Mouse (Mus musculus) ES-E14 (cell line): ENCODE data around the gene Fgf14. TPM values are rescaled to one million over a fixed set of nuclear protein-coding genes. Genes with fewer than 3 reads are reported as not detected.

Source experiments
- DNase-seq: peaks from one replicate; pipeline ENCODE4 v3.0.0-alpha.2; 2013; ENCODE audit warnings: low read depth, low spot score
- H3K27ac ChIP-seq: 2 replicates; pipeline ENCODE4 v1.5.1; 2012; ENCODE audit warnings: low read depth, mild to moderate bottlenecking, low read length, moderate library complexity, mixed read lengths; ENCODE audit not compliant: poor library complexity, insufficient read depth, severe bottlenecking
- H3K36me3 ChIP-seq: 2 replicates; pipeline ENCODE4 v1.6.1; 2012; ENCODE audit warnings: mild to moderate bottlenecking, low read length, moderate library complexity, mixed read lengths; ENCODE audit not compliant: control insufficient read depth, poor library complexity, insufficient read depth, severe bottlenecking
- H3K4me1 ChIP-seq, 2 experiments: fragments of 150-350 bp in 1 of 2; sonication (generic) in 1 of 2; 2 replicates each; pipeline ENCODE4 v1.6.1; 2012; ENCODE audit warnings: low read length in 2 of 2, mild to moderate bottlenecking in 1 of 2, mixed read lengths in 1 of 2; ENCODE audit not compliant: control insufficient read depth in 2 of 2, insufficient read depth in 2 of 2, poor library complexity in 1 of 2
- H3K4me3 ChIP-seq, 2 experiments: fragments of 150-350 bp in 1 of 2; sonication (generic) in 1 of 2; 2 replicates each; pipeline ENCODE4 v1.5.1; 2012; ENCODE audit warnings: low read length in 2 of 2, low read depth in 1 of 2, mild to moderate bottlenecking in 1 of 2, mixed read lengths in 1 of 2; ENCODE audit not compliant: insufficient read depth in 1 of 2, poor library complexity in 1 of 2, severe bottlenecking in 1 of 2
- H3K9ac ChIP-seq: 2 replicates; pipeline ENCODE4 v1.6.1; 2012; ENCODE audit warnings: low read depth, mild to moderate bottlenecking, low read length, mixed read lengths; ENCODE audit not compliant: poor library complexity, insufficient read depth, severe bottlenecking
- H3K9me3 ChIP-seq: fragments of 150-350 bp; sonication (generic); 2 replicates; pipeline ENCODE4 v1.6.1; 2012; ENCODE audit warnings: low read depth, mild to moderate bottlenecking, low read length; ENCODE audit not compliant: control insufficient read depth, insufficient read depth
- CHD2 ChIP-seq: IDR thresholded peaks from 2 replicates; pipeline ENCODE4 v1.6.1; 2014; ENCODE audit warnings: mild to moderate bottlenecking, low read depth, low read length, inconsistent platforms
- HCFC1 ChIP-seq: IDR thresholded peaks from 2 replicates; pipeline ENCODE4 v1.6.1; 2012; ENCODE audit warnings: low read length, inconsistent platforms, borderline replicate concordance; ENCODE audit not compliant: insufficient read depth
- MAFK ChIP-seq: IDR thresholded peaks from 2 replicates; pipeline ENCODE4 v1.6.1; 2014; ENCODE audit warnings: mild to moderate bottlenecking, low read depth, low read length, inconsistent platforms; ENCODE audit not compliant: insufficient read depth
- ZC3H11A ChIP-seq: IDR thresholded peaks from 2 replicates; pipeline ENCODE4 v1.6.1; 2012; ENCODE audit warnings: low read depth, mild to moderate bottlenecking, inconsistent platforms, low read length, borderline replicate concordance
- ZNF384 ChIP-seq: IDR thresholded peaks from 2 replicates; pipeline ENCODE4 v1.6.1; 2012; ENCODE audit warnings: low read depth, low read length, inconsistent platforms
- in situ Hi-C, 2 experiments: fragments of 600-800 bp; cut with MboI; formaldehyde crosslinking; loops; one replicate each; pipeline ENCODE4 v1.15.1; 2025; ENCODE audit warnings: low sequenced_read_pairs in 2 of 2, inconsistent platforms in 1 of 2; ENCODE audit not compliant: unreplicated experiment in 2 of 2
- total RNA-seq: library from RNA; depleted of rRNA; stranded (reverse); fragments of 300-350 nt; gene quantifications from 2 replicates; pipeline ENCODE4 v1.2.3, GENCODE M21; 2012; rRNA removed

Fgf14 gene
- total RNA-seq = 0.05 and 0.09 TPM in 2 replicates

DNA sequence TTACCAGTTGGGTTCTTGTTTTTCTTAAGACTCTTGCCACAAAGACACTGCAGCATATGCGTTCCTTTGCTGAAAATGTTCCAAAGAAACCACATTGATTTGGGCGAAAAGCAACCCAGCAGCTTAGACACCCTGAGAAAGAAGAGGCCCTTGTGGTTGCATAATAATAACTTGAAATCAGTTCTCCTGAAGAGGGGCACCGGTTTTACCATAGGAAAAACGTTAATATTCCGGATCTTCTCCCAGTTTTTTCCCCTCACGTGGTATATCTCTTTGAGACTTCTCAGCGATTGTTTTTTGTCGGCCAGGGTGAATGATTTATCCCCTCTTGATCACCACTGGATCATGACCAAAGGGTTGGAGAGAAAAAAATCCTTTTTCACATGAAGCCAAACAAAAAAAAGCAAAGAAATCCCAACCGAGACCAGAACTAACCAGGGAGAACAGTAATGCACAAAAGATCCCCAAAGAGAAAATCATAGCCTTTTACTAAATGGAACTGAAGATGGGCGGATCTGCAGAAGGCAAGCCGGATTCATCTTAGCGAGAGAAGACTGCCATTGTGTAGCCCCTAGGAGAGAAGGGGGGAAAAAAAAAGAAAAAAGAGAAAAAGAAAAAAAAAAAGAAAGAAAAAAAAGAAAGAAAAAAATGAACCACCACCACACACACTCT, at the start of gene Fgf14:
Fgf14 (minus strand) TSS at position 622 of the 672 bp plus-strand sequence.
- no peak for DNase-seq
- no peak within 1 kb of the TSS for H3K27ac ChIP-seq
- H3K9me3 ChIP-seq = no peaks in the 10 kb centered on the region
- H3K4me1 ChIP-seq = no peaks in the 10 kb centered on the region
- no peak within 1 kb of the TSS for H3K4me3 ChIP-seq
- no peaks in the 10 kb centered on the region for H3K36me3 ChIP-seq
- no peak within 1 kb of the TSS for H3K9ac ChIP-seq
- in situ Hi-C loops = no loop called here
- TF ChIP-seq ZNF384 (no peak), HCFC1 (no peak), MAFK (no peak), ZC3H11A (no peak), CHD2 (no peak)

DNA sequence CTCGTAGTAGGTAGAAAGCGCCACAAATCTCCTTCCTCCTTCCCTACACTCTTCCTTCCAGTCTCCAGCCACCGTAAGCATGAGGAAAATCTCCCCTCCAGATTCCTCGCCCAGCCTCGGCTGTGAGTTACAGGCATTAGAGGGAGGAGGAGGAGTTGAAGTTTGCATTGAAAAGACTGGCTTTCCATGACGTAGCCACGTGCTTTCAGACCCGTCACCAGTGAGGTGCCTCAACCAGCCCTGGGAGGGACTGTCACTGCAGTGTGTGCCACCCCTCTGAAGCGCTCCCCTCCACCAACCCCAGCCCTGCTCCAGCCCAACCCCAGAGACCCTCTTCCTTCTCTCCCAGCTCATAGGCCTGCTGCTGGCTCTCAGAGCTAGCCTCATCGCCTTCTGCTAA, 452 bp upstream of the Fgf14 start:
- Histone ChIP-seq H3K9ac (no peak overlapping the region), H3K36me3 (no peaks in the 10 kb centered on the region), H3K27ac (no peak overlapping the region), H3K4me3 (no peak overlapping the region), H3K9me3 (no peaks in the 10 kb centered on the region), H3K4me1 (no peaks in the 10 kb centered on the region)
- in situ Hi-C loops = no loop called here
- TF ChIP-seq MAFK (no peak), HCFC1 (no peak), ZC3H11A (no peak), ZNF384 (no peak), CHD2 (no peak)
- no peak for DNase-seq

DNA sequence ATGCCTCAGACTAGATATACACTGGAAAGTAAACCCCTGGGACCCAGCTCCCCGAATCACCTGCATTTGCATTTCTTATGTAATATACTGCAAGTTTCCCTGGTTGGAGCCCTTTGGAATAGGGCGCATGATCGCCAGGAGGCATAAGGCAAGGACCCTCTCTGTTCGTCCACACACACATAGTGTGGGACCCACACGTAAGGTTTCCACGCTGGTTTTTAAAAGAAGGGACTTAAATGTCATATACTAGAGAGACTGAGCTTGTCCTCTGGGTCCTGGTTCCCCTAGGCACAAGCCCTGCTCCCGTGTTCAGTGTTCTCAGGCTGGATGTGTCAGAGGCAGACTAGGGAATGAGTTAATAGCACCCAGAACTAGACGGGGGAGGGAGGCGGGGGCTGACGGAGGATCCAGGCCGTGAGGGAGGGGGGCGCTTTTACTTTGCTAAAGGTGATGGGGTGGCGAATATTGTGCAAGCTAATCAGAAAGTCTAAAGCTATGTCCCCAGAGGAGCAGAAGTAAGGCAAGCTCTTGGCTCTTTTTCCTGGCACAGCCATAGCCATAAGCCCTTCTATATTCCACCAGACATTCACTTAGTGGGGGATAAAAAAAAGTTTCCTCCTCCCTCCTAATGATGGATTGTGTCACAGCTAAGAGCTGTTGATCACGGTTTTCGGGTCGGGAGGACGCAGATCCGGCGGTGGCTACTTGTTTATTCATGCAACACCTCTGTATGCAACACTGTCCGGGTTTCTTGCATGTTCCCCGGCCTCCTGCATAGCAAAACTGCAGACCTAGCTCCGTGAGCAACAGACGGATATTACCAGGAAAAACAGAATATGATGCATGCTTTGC, 1.0 kb downstream of the Fgf14 start:
- Histone ChIP-seq H3K9ac (no peak overlapping the region), H3K9me3 (no peaks in the 10 kb centered on the region), H3K36me3 (no peaks in the 10 kb centered on the region), H3K4me1 (no peaks in the 10 kb centered on the region), H3K4me3 (no peak overlapping the region; a peak in 1 of 4 replicates), H3K27ac (no peak overlapping the region)
- TF ChIP-seq ZNF384 (no peak), ZC3H11A (no peak), CHD2 (no peak), HCFC1 (no peak), MAFK (no peak)
- no peak for DNase-seq
- in situ Hi-C loops = no loop called here

DNA sequence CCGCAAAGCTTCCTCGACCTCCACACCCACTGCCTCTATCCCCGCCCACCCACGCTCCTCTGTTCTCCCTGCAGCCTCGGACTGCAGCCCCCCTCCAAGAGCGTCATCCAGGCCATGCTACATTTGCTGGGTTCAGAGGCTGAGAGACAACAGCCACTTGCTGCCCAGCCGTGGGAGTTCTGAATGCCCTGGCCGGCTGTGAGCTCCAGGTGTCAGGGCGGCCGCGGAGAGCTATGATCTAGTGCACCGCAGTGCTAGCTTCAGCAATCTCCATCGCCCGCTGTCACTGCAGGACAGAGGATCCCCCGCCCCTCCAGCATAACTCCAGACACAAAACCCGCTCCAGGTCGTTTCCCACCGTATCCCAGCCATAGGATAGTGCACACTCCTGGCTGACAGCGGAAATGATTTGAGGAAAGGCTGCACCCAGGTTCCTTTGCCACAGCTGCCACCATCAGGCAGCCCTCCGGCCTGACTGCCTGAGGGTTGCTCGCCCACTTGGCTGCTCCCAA, 1.7 kb downstream of the Fgf14 start:
- H3K4me1 ChIP-seq = no peaks in the 10 kb centered on the region
- peak overlapping the region; percentile 41 to 48; a peak in 3 of 4 replicates for H3K4me3 ChIP-seq
- TF ChIP-seq ZNF384 (no peak), HCFC1 (no peak), ZC3H11A (no peak), CHD2 (no peak), MAFK (no peak)
- in situ Hi-C loops = no loop called here
- H3K9ac ChIP-seq = 0 out of 2 replicates have a peak overlapping the region, but pooled peaks have one; percentile 2
- no peaks in the 10 kb centered on the region for H3K9me3 ChIP-seq
- no peak for DNase-seq
- H3K36me3 ChIP-seq = no peaks in the 10 kb centered on the region
- H3K27ac ChIP-seq = no peak overlapping the region
